Mouse (Mus musculus) midbrain, postnatal 0 days (tissue): ENCODE data around the gene Stac2. TPM values are rescaled to one million over a fixed set of nuclear protein-coding genes. Genes with fewer than 3 reads are reported as not detected.

Source experiments
- ATAC-seq: fragments of 200-750 bp; cut with Nextera tagmentation; 2 replicates; pipeline ENCODE4 v1.8.0; 2017; ENCODE audit warnings: moderate number of reproducible peaks, mild to moderate bottlenecking, moderate TSS enrichment, moderate library complexity; ENCODE audit not compliant: low FRiP score
- DNase-seq: peaks from one replicate; pipeline ENCODE4 v3.0.0-alpha.2; 2015; ENCODE audit warnings: low spot score
- H3K27ac ChIP-seq: fragments of 300-500 bp; sonication (generic); 2 replicates; pipeline ENCODE4 v1.5.1; 2014; ENCODE audit warnings: low read depth, mild to moderate bottlenecking, low read length, mixed read lengths
- H3K27me3 ChIP-seq: fragments of 300-500 bp; sonication (generic); 2 replicates; pipeline ENCODE4 v1.6.1; 2014; ENCODE audit warnings: low read length, control low read depth, mixed read lengths; ENCODE audit not compliant: insufficient read depth
- H3K36me3 ChIP-seq: fragments of 300-500 bp; sonication (generic); 2 replicates; pipeline ENCODE4 v1.6.1; 2014; ENCODE audit warnings: low read length, control low read depth, mixed read lengths; ENCODE audit not compliant: insufficient read depth
- H3K4me1 ChIP-seq: fragments of 300-500 bp; sonication (generic); 2 replicates; pipeline ENCODE4 v1.6.1; 2014; ENCODE audit warnings: mild to moderate bottlenecking, control low read depth, antibody characterized with exemption, low read length, mixed read lengths; ENCODE audit not compliant: insufficient read depth
- H3K4me2 ChIP-seq: fragments of 300-500 bp; sonication (generic); 2 replicates; pipeline ENCODE4 v1.6.1; 2014; ENCODE audit warnings: low read depth, mild to moderate bottlenecking, low read length, mixed read lengths; ENCODE audit not compliant: poor library complexity, severe bottlenecking
- H3K4me3 ChIP-seq: fragments of 300-500 bp; sonication (generic); 2 replicates; pipeline ENCODE4 v1.5.1; 2014; ENCODE audit warnings: low read depth, mild to moderate bottlenecking, low read length, moderate library complexity
- H3K9ac ChIP-seq: fragments of 300-500 bp; sonication (generic); replicated peaks from 2 replicates; pipeline ENCODE4 v1.6.1; 2014; ENCODE audit warnings: mild to moderate bottlenecking, low read length, moderate library complexity, mixed read lengths; ENCODE audit not compliant: poor library complexity, severe bottlenecking
- H3K9me3 ChIP-seq: fragments of 300-500 bp; sonication (generic); 2 replicates; pipeline ENCODE4 v1.6.1; 2016; ENCODE audit warnings: low read length, control low read depth
- CTCF ChIP-seq: IDR thresholded peaks from 2 replicates; pipeline ENCODE4 v1.5.1; 2016; ENCODE audit warnings: antibody characterized with exemption, mild to moderate bottlenecking
- WGBS: fragments of 180-500 bp; shearing (Covaris S2); extraction: QIAGEN DNeasy Blood & Tissue Kit; methylation state at CpG from one replicate; pipeline ENCODE4 v1.1.7; 2014; 5-methylcytosine and 5-hydroxymethylcytosine counted together
- polyA plus RNA-seq: library from polyadenylated mRNA; unstranded; fragments of >200 nt; fragmentation: Nextera tagmentation; extraction: Ambion mirVana; gene quantifications from 2 replicates; pipeline ENCODE4 v1.2.1, GENCODE M21; 2015
- total RNA-seq: library from RNA; depleted of rRNA; stranded (reverse); fragments of >200 nt; gene quantifications from 2 replicates; pipeline ENCODE4 v1.2.3, GENCODE M21; 2014

Gene Stac2
- total and polyA plus RNA-seq, 2 experiments from 2014 or later: 3.5 to 8.3 TPM

GRCm38 (mm10) chr11:98030701-98031442, 22.4 kb downstream of the Stac2 start:
- no peak for DNase-seq
- Histone ChIP-seq H3K4me1 (peaks cover 5% of the 10 kb centered on the region; the same call in 1 of the 2 replicates), H3K9me3 (no peaks in the 10 kb centered on the region), H3K36me3 (peaks cover 23% of the 10 kb centered on the region), H3K9ac (no peak overlapping the region), H3K27me3 (no peaks in the 10 kb centered on the region), H3K27ac (no peak overlapping the region), H3K4me3 (no peak overlapping the region), H3K4me2 (no peak overlapping the region)
- ATAC-seq: no peak
- WGBS: 44% methylated on average over 5 of the region's 5 CpGs
- TF ChIP-seq CTCF: peak; percentile 54

GRCm38 (mm10) chr11:98027785-98028184, 25.5 kb downstream of the Stac2 start:
- ATAC-seq: no peak
- TF ChIP-seq CTCF: no peak
- Histone ChIP-seq H3K9ac (peak overlapping the region; percentile 97), H3K4me1 (peaks cover 4% of the 10 kb centered on the region; the same call in 1 of the 2 replicates), H3K36me3 (peaks cover 23% of the 10 kb centered on the region), H3K9me3 (no peaks in the 10 kb centered on the region), H3K27me3 (no peaks in the 10 kb centered on the region), H3K27ac (no peak overlapping the region), H3K4me3 (peak overlapping the region; percentile 93), H3K4me2 (peak overlapping the region; percentile 84)
- DNase-seq: no peak
- 23% methylated on average over 7 of the region's 7 CpGs for WGBS

- Histone ChIP-seq H3K27ac (peak overlapping the region; percentile 88), H3K4me3 (peak overlapping the region; percentile 93), H3K9me3 (no peaks in the 10 kb centered on the region), H3K27me3 (no peaks in the 10 kb centered on the region), H3K4me2 (peak overlapping the region; percentile 84), H3K4me1 (peaks cover 4% of the 10 kb centered on the region; the same call in 1 of the 2 replicates), H3K36me3 (peaks cover 23% of the 10 kb centered on the region), H3K9ac (peak overlapping the region; percentile 97)
- 0% methylated on average over 18 of the region's 18 CpGs for whole genome bisulfite sequencing
- no peak for DNase-seq
- TF ChIP-seq CTCF: no peak
- no peak; the same call in 1 of the 2 replicates for ATAC-seq
Observed at GRCm38 (mm10) chr11:98027297-98027688, 26.0 kb downstream of the Stac2 start.

- H3K4me1 ChIP-seq: peaks cover 4% of the 10 kb centered on the region; the same call in 1 of the 2 replicates
- no peaks in the 10 kb centered on the region for H3K27me3 ChIP-seq
- ATAC-seq (peak; percentile 71), DNase-seq (peak; percentile 94)
- WGBS: under 1% methylated on average over 67 of the region's 69 CpGs
- H3K4me3 ChIP-seq: peak within 1 kb of the TSS; percentile 93
- peak within 1 kb of the TSS; percentile 97 for H3K9ac ChIP-seq
- no peaks in the 10 kb centered on the region for H3K9me3 ChIP-seq
- peak within 1 kb of the TSS; percentile 88 for H3K27ac ChIP-seq
- H3K36me3 ChIP-seq: peaks cover 23% of the 10 kb centered on the region
- peak within 1 kb of the TSS; percentile 84 for H3K4me2 ChIP-seq
- TF ChIP-seq CTCF: no peak
Observed at GRCm38 (mm10) chr11:98026570-98027296, 26.5 kb downstream of the Stac2 start, which contains the start of gene Rpl19. Rpl19 (plus strand) TSS chr11:98026710.

- no peaks in the 10 kb centered on the region for H3K9me3 ChIP-seq
- ATAC-seq (no peak), DNase-seq (no peak)
- H3K4me3 ChIP-seq: peak overlapping the region; percentile 93
- no peak for TF ChIP-seq CTCF
- peak overlapping the region; percentile 84 for H3K4me2 ChIP-seq
- peaks cover 4% of the 10 kb centered on the region; the same call in 1 of the 2 replicates for H3K4me1 ChIP-seq
- H3K9ac ChIP-seq: peak overlapping the region; percentile 97
- no peaks in the 10 kb centered on the region for H3K27me3 ChIP-seq
- H3K36me3 ChIP-seq: peaks cover 21% of the 10 kb centered on the region
- peak overlapping the region; percentile 88 for H3K27ac ChIP-seq
- 5% methylated on average over 15 of the region's 15 CpGs for WGBS
Observed at GRCm38 (mm10) chr11:98026248-98026569, 27.1 kb downstream of the Stac2 start.

GRCm38 (mm10) chr11:98024516-98024915, 28.7 kb downstream of the Stac2 start:
- no peak overlapping the region for H3K4me3 ChIP-seq
- no peaks in the 10 kb centered on the region for H3K9me3 ChIP-seq
- H3K9ac ChIP-seq: no peak overlapping the region
- no peak for ATAC-seq
- peaks cover 7% of the 10 kb centered on the region for H3K36me3 ChIP-seq
- H3K27me3 ChIP-seq: no peaks in the 10 kb centered on the region
- no peak for TF ChIP-seq CTCF
- DNase-seq: no peak
- 95% methylated on average over 3 of the region's 3 CpGs for WGBS
- peaks cover 15% of the 10 kb centered on the region; the same call in 1 of the 2 replicates for H3K4me1 ChIP-seq
- H3K27ac ChIP-seq: no peak overlapping the region
- H3K4me2 ChIP-seq: no peak overlapping the region
